Mouse (Mus musculus): ENCODE results near the gene Jazf1. TPM values are rescaled to one million over a fixed set of nuclear protein-coding genes. Genes with fewer than 3 reads are reported as not detected.
A peak's percentile ranks its signal among the peaks of the same experiment; 100 is the strongest.

Jazf1 gene
- total and polyA plus RNA-seq, 3 experiments = 0.42 to 1.7 (median 0.75) TPM

- Histone ChIP-seq H3K36me3 (replicated peaks in 1 of 2; ENCODE audit: control insufficient read depth in 1 of 2, insufficient read depth in 1 of 2, low read length in 1 of 2) (peaks cover 30 to 59% of the 10 kb centered on the region in 2 experiments), H3K79me2 (replicated peaks; ENCODE audit: control insufficient read depth, extremely low read depth, insufficient read depth, poor library complexity, severe bottlenecking) (peaks cover 4% of the 10 kb centered on the region; the same call in 1 of the 2 replicates), H3K27ac (ENCODE audit: insufficient read depth, low read depth) (no peak overlapping the region), H3K4me2 (ENCODE audit: insufficient read depth, low read depth, poor library complexity, severe bottlenecking) (no peak overlapping the region), H3K9me3 (replicated peaks; ENCODE audit: low read length) (no peaks in the 10 kb centered on the region), H3K9ac (ENCODE audit: insufficient read depth, low read depth) (no peak overlapping the region), H3K4me1 (ENCODE audit: control insufficient read depth in 1 of 2, insufficient read depth in 2 of 2) (peaks cover 0 to 12% of the 10 kb centered on the region in 2 experiments; a peak in 1 of 4 replicates), H3K4me3 (replicated peaks in 1 of 3; ENCODE audit: low read depth in 2 of 3, low read length in 2 of 3, poor library complexity in 1 of 3) (no peak overlapping the region), H3K27me3 (replicated peaks) (no peaks in the 10 kb centered on the region)
- peak; percentile 47 for DNase-seq (ENCODE audit: extremely low read depth)
- TF ChIP-seq SMC3 (IDR thresholded peaks at IDR 0.05; ENCODE audit: low read depth, low read length) (peak; percentile 93), ZC3H11A (IDR thresholded peaks at IDR 0.05; ENCODE audit: low read depth, low read length) (peak; percentile 45), TBP (conservative IDR thresholded peaks at IDR 0.05; ENCODE audit: low read depth, low read length) (no peak), CTCF (conservative IDR thresholded peaks at IDR 0.05 in 1 of 2, IDR thresholded peaks at IDR 0.05 in 1 of 2; ENCODE audit: low read depth in 2 of 2, low read length in 2 of 2) (peak; percentile 86 to 96), USF1 (IDR thresholded peaks at IDR 0.05; ENCODE audit: low read depth, low read length) (no peak), RAD21 (IDR thresholded peaks at IDR 0.05; ENCODE audit: low read depth, low read length) (peak; percentile 83), MAX (IDR thresholded peaks at IDR 0.05; ENCODE audit: low read length) (no peak)
- dilution Hi-C loops (cut with MboI; ENCODE audit: extremely low pct_ligation_motif_present, extremely low pct_unique_long_range_greater_than_20kb, low sequenced_read_pairs) (no loop called here), in situ Hi-C loops (cut with MboI; ENCODE audit: low pct_ligation_motif_present, low pct_unique_long_range_greater_than_20kb, low sequenced_read_pairs) (loop anchor here (10.0 kb wide), 1 partner anchor 60 kb away; no protein-coding TSS in a partner anchor)
These were observed 343.5 kb downstream of the Jazf1 start for GRCm38 (mm10) chr6:52724805-52725439.

Other genes starting within 250 kb of the Jazf1 start
- gene Creb5, start 218.6 kb upstream of the Jazf1 start, total RNA-seq (2012; rRNA removed) = 2.1 TPM in 2 replicates
- gene Creb5, start 218.6 kb upstream of the Jazf1 start, total RNA-seq (2014; rRNA removed) = 0.36 and 0.68 TPM in 2 replicates
- 0.71 and 0.86 TPM in 2 replicates for gene Creb5, start 218.6 kb upstream of the Jazf1 start, polyA plus RNA-seq (2012; ENCODE audit: insufficient read length, low read depth)